Mouse (Mus musculus) testis, adult 2 months (tissue): ENCODE data around the gene Btbd9.

Source experiments
- CTCF ChIP-seq: fragments of 200-500 bp; IDR thresholded peaks from 2 replicates; pipeline ENCODE4 v1.5.1; 2012; ENCODE audit warnings: low read depth, mild to moderate bottlenecking, inconsistent platforms, low read length, moderate library complexity; ENCODE audit not compliant: control insufficient read depth, insufficient read depth, insufficient replicate concordance
- POLR2A ChIP-seq: fragments of 200-500 bp; IDR thresholded peaks from 2 replicates; pipeline ENCODE4 v1.6.1; 2012; ENCODE audit warnings: low read depth, mild to moderate bottlenecking, inconsistent platforms, low read length, moderate library complexity; ENCODE audit not compliant: control insufficient read depth

DNA sequence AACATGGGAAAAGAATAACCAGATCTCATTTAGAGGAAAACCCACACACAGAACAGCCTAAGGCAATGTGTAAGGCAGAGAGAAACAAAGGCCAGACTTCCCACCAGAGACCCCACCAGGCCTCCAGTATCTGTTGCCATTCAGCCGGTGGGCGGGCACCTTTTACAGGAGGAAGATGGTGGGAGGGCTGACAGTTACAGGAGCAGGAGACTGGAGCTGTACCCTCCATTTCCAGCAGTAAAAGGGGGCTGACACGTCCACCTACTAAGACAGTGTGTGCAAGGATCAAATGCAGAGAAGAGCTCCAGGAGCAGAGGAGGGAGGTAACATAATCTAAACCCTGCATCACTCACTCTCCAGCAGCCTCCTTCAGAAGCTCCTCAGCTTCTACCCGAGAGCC, 123.0 kb downstream of the Btbd9 start:
- TF ChIP-seq CTCF (no peak), POLR2A (no peak)
